Mouse (Mus musculus): ENCODE results near the gene Tor3a.

DNA sequence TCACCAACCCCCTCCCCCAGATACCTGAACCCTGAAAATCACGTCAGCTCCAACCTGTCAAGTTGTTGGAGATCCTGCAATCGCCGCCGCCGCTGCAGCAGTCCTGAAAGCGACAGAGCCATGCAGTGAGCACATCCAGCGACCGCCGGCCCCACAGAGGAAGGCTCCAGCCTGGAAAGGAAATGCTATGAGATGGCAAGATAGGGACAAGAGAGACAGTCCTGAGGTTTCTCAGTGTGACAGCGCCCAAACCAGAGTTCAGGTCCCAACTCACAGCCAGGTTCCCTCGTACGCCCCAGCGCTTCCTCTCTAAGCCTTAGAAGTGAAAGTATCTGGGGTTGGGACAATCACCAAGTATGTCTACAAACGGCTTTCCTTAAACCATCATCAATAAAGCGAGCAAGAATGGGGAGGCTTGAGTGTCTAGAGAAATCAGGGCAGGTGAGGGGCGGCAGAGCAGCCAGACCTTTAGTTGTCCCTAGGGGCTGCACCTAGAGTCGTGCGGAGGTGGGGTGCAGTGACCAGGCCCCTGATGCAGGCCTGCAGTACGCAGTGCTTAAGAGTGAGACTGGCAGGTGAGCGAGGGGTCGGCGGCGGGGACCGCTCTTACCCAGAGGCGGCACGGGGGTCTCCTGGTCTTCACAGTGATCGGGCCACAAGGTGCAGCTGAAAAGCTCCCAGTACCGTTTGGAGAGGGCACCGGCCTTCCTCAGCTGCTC is 521 bp downstream of the Tor3a start:
- TF ChIP-seq CTCF (IDR thresholded peaks at IDR 0.05; ENCODE audit: extremely low read depth, insufficient read depth, low read length) (no peak), POLR2A (IDR thresholded peaks at IDR 0.05; ENCODE audit: extremely low read depth, insufficient read depth, low read length) (no peak)
